Mouse (Mus musculus): ENCODE results near the gene L3mbtl3. TPM values are rescaled to one million over a fixed set of nuclear protein-coding genes. Genes with fewer than 3 reads are reported as not detected.

L3mbtl3 gene
- polyA plus RNA-seq, 1 experiment = 2.3 TPM

DNA sequence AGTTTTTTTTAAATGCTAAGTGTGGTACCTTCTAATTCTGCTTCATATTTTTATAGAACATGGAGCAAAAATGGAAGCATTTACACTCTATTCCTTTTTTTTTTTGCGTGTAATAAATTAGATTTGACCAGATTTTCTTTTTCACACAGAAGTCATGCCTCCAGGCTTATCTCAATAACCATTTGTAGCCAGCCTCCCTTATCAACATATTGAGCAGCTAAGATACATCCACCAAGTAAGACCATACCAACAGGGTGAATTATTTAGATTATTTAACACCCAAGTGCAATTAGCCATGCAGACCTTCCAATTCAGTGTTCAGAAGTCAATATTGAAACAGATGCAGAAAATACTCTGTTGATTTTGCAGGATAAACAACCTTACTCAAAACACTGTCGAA lies 10.8 kb downstream of the L3mbtl3 start:
- H3ac ChIP-seq (ENCODE audit: control insufficient read depth, insufficient read length, low read depth) = no peak overlapping the region
- H3K36me3 ChIP-seq (ENCODE audit: control insufficient read depth, insufficient read depth) = no peaks in the 10 kb centered on the region
- no peaks in the 10 kb centered on the region for H3K79me2 ChIP-seq (ENCODE audit: control insufficient read depth, insufficient read depth)
- no peaks in the 10 kb centered on the region for H3K27me3 ChIP-seq (ENCODE audit: control insufficient read depth, insufficient read depth, insufficient read length)
- H3K4me3 ChIP-seq (ENCODE audit: insufficient read depth, poor library complexity, severe bottlenecking) = no peak overlapping the region
- TF ChIP-seq CEBPB (IDR thresholded peaks at IDR 0.05; ENCODE audit: low read depth) (no peak), MYOD1 (IDR thresholded peaks at IDR 0.05; ENCODE audit: control insufficient read depth, insufficient read length, low read depth) (no peak), CTCF (IDR thresholded peaks at IDR 0.05; ENCODE audit: control insufficient read depth, insufficient read depth, insufficient read length) (no peak), FOSL1 (IDR thresholded peaks at IDR 0.05; ENCODE audit: insufficient read depth, low read length, poor library complexity, severe bottlenecking) (no peak), USF1 (IDR thresholded peaks at IDR 0.05; ENCODE audit: low read depth) (no peak), MAX (IDR thresholded peaks at IDR 0.05) (no peak)
- H3K79me3 ChIP-seq (ENCODE audit: low read depth) = no peaks in the 10 kb centered on the region

DNA sequence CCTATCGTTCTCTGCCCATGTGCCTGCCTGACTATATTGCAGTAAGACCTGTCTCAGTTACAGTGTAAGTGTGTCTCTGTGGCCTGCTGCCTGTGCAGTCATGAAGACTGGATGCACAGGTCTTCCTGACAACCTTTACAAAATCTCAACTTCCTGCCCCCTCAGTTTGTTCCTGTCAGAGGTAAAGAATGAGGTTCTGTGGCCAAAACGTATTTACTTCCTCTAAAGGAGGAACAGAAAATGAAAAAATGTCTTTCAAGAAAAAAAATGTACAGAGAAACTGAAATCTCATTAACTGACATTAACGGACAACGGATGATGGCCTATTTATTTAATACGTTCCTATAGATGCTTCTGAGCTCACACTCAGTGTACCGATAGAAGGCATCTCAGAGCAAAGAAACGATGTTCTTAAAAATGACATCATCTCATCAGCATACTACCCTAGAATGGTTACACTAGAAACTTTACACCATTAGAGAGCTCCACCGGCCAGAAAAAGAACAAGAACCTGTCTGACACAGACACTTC lies 11.4 kb downstream of the L3mbtl3 start:
- Histone ChIP-seq H3K79me2 (ENCODE audit: control insufficient read depth, insufficient read depth) (no peaks in the 10 kb centered on the region), H3K4me3 (ENCODE audit: insufficient read depth, poor library complexity, severe bottlenecking) (no peak overlapping the region), H3K79me3 (ENCODE audit: low read depth) (no peaks in the 10 kb centered on the region), H3ac (ENCODE audit: control insufficient read depth, insufficient read length, low read depth) (no peak overlapping the region), H3K36me3 (ENCODE audit: control insufficient read depth, insufficient read depth) (no peaks in the 10 kb centered on the region), H3K27me3 (ENCODE audit: control insufficient read depth, insufficient read depth, insufficient read length) (no peaks in the 10 kb centered on the region)
- TF ChIP-seq FOSL1 (IDR thresholded peaks at IDR 0.05; ENCODE audit: insufficient read depth, low read length, poor library complexity, severe bottlenecking) = no peak
- no peak for TF ChIP-seq MAX (IDR thresholded peaks at IDR 0.05)
- TF ChIP-seq CEBPB (IDR thresholded peaks at IDR 0.05; ENCODE audit: low read depth) = no peak
- no peak for TF ChIP-seq USF1 (IDR thresholded peaks at IDR 0.05; ENCODE audit: low read depth)
- TF ChIP-seq CTCF (IDR thresholded peaks at IDR 0.05; ENCODE audit: control insufficient read depth, insufficient read depth, insufficient read length) = no peak
- no peak for TF ChIP-seq MYOG (IDR thresholded peaks at IDR 0.05; ENCODE audit: control insufficient read depth, extremely low read depth, insufficient read length)
- no peak for TF ChIP-seq MYOD1 (IDR thresholded peaks at IDR 0.05; ENCODE audit: control insufficient read depth, insufficient read length, low read depth)

DNA sequence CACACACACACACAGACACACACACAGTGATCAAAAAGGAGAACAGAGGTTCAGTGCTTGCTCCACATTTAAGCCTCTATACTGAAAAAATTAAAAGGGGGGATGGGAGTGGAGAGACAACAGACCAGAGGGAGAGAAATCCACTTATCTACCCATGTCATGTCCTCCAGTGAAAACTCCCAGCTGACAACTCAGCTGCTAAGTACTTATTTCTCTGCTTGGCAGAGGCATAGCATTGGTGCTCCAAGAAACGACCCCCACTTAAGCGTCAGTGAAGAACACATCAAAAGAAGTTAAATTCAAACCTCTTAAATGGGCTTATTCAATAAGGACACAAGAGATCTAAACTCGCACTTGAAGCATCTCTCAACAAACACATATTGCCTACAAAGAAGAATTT lies 12.2 kb downstream of the L3mbtl3 start:
- TF ChIP-seq CEBPB (IDR thresholded peaks at IDR 0.05; ENCODE audit: low read depth) (no peak), MYOG (IDR thresholded peaks at IDR 0.05; ENCODE audit: control insufficient read depth, extremely low read depth, insufficient read length) (no peak)
- H3K36me3 ChIP-seq (ENCODE audit: control insufficient read depth, insufficient read depth) = no peaks in the 10 kb centered on the region
- no peaks in the 10 kb centered on the region for H3K79me2 ChIP-seq (ENCODE audit: control insufficient read depth, insufficient read depth)
- no peak overlapping the region for H3K4me3 ChIP-seq (ENCODE audit: insufficient read depth, poor library complexity, severe bottlenecking)
- H3ac ChIP-seq (ENCODE audit: control insufficient read depth, insufficient read length, low read depth) = no peak overlapping the region
- no peaks in the 10 kb centered on the region for H3K27me3 ChIP-seq (ENCODE audit: control insufficient read depth, insufficient read depth, insufficient read length)
- no peaks in the 10 kb centered on the region for H3K79me3 ChIP-seq (ENCODE audit: low read depth)

DNA sequence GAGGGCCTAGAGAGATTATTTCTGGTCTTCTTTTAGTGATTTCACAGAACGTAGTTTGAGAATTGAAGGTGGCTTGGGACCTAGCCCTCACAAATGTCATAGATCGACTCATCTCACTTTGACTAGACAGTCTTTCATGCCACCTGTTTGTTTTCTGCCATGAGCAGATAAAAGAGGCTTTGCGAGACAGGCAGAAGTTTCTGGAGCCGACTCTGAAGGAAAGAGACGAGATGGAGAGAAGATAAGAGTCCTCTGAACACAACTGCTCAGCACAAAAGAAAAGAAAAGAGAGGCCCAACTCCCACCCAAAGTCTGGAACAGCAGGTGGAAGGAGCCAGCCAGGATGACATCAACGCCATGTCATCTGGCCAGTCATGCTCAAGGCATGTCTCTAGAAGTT lies 17.0 kb downstream of the L3mbtl3 start:
- Histone ChIP-seq H3K36me3 (ENCODE audit: control insufficient read depth, insufficient read depth) (no peaks in the 10 kb centered on the region), H3K79me2 (ENCODE audit: control insufficient read depth, insufficient read depth) (no peaks in the 10 kb centered on the region), H3K4me3 (ENCODE audit: insufficient read depth, poor library complexity, severe bottlenecking) (no peak overlapping the region), H3K27me3 (ENCODE audit: control insufficient read depth, insufficient read depth, insufficient read length) (no peaks in the 10 kb centered on the region), H3ac (ENCODE audit: control insufficient read depth, insufficient read length, low read depth) (no peak overlapping the region), H3K79me3 (ENCODE audit: low read depth) (no peaks in the 10 kb centered on the region)
- TF ChIP-seq MAX (IDR thresholded peaks at IDR 0.05) (no peak), CEBPB (IDR thresholded peaks at IDR 0.05; ENCODE audit: low read depth) (no peak), CTCF (IDR thresholded peaks at IDR 0.05; ENCODE audit: control insufficient read depth, insufficient read depth, insufficient read length) (no peak), MYOD1 (IDR thresholded peaks at IDR 0.05; ENCODE audit: control insufficient read depth, insufficient read length, low read depth) (no peak), USF1 (IDR thresholded peaks at IDR 0.05; ENCODE audit: low read depth) (no peak), MYOG (IDR thresholded peaks at IDR 0.05; ENCODE audit: control insufficient read depth, extremely low read depth, insufficient read length) (no peak), FOSL1 (IDR thresholded peaks at IDR 0.05; ENCODE audit: insufficient read depth, low read length, poor library complexity, severe bottlenecking) (no peak)

DNA sequence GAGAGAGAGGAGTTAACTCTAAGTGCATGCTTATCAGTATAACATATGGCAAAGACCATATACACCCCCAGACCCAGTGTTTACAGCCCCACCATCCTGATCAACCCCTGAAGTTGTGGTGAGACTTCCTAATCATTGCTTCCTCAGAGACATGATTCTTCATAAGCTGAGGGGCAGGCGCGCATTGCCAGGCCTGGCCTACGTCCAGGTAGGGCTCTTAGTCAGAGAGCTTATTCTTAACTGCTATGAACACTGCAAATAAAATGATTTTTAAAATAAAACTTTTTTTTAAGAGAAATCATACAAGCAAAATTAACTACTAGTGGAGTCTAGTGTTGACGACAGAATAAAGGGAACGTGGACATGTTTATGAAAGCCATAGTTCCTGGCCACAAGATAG lies 17.5 kb downstream of the L3mbtl3 start:
- H3K79me2 ChIP-seq (ENCODE audit: control insufficient read depth, insufficient read depth) = no peaks in the 10 kb centered on the region
- TF ChIP-seq USF1 (IDR thresholded peaks at IDR 0.05; ENCODE audit: low read depth) (no peak), FOSL1 (IDR thresholded peaks at IDR 0.05; ENCODE audit: insufficient read depth, low read length, poor library complexity, severe bottlenecking) (no peak), CTCF (IDR thresholded peaks at IDR 0.05; ENCODE audit: control insufficient read depth, insufficient read depth, insufficient read length) (no peak), MAX (IDR thresholded peaks at IDR 0.05) (no peak), MYOG (IDR thresholded peaks at IDR 0.05; ENCODE audit: control insufficient read depth, extremely low read depth, insufficient read length) (no peak), CEBPB (IDR thresholded peaks at IDR 0.05; ENCODE audit: low read depth) (no peak), MYOD1 (IDR thresholded peaks at IDR 0.05; ENCODE audit: control insufficient read depth, insufficient read length, low read depth) (no peak)
- H3K36me3 ChIP-seq (ENCODE audit: control insufficient read depth, insufficient read depth) = no peaks in the 10 kb centered on the region
- H3K79me3 ChIP-seq (ENCODE audit: low read depth) = no peaks in the 10 kb centered on the region
- no peaks in the 10 kb centered on the region for H3K27me3 ChIP-seq (ENCODE audit: control insufficient read depth, insufficient read depth, insufficient read length)
- H3K4me3 ChIP-seq (ENCODE audit: insufficient read depth, poor library complexity, severe bottlenecking) = no peak overlapping the region
- no peak overlapping the region for H3ac ChIP-seq (ENCODE audit: control insufficient read depth, insufficient read length, low read depth)

DNA sequence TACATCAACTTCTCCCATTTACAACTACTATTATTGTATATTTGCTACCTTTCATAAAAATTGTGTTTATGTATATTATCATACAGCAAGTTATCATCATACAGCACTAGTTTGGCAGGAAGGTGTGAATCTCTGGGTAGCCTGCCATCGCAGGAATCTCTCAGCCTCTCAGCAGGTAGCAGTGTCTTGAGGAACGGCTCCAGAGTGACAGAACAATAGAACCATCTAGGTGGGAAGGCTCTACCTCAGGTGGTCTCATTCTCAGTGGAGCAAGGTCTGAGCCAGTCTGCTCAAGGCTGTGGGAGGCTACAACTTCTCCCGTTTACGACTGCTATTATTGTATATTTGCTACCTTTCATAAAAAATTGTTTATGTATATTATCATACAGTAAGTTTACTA lies 22.0 kb downstream of the L3mbtl3 start:
- no peak for TF ChIP-seq MAX (IDR thresholded peaks at IDR 0.05)
- no peak for TF ChIP-seq USF1 (IDR thresholded peaks at IDR 0.05; ENCODE audit: low read depth)
- TF ChIP-seq MYOG (IDR thresholded peaks at IDR 0.05; ENCODE audit: control insufficient read depth, extremely low read depth, insufficient read length) = no peak
- no peak for TF ChIP-seq CEBPB (IDR thresholded peaks at IDR 0.05; ENCODE audit: low read depth)
- no peak for TF ChIP-seq FOSL1 (IDR thresholded peaks at IDR 0.05; ENCODE audit: insufficient read depth, low read length, poor library complexity, severe bottlenecking)
- no peak for TF ChIP-seq MYOD1 (IDR thresholded peaks at IDR 0.05; ENCODE audit: control insufficient read depth, insufficient read length, low read depth)
- TF ChIP-seq CTCF (IDR thresholded peaks at IDR 0.05; ENCODE audit: control insufficient read depth, insufficient read depth, insufficient read length) = no peak
- Histone ChIP-seq H3K36me3 (ENCODE audit: control insufficient read depth, insufficient read depth) (no peaks in the 10 kb centered on the region), H3K79me3 (ENCODE audit: low read depth) (no peaks in the 10 kb centered on the region), H3K79me2 (ENCODE audit: control insufficient read depth, insufficient read depth) (no peaks in the 10 kb centered on the region), H3ac (ENCODE audit: control insufficient read depth, insufficient read length, low read depth) (no peak overlapping the region), H3K27me3 (ENCODE audit: control insufficient read depth, insufficient read depth, insufficient read length) (no peaks in the 10 kb centered on the region), H3K4me3 (ENCODE audit: insufficient read depth, poor library complexity, severe bottlenecking) (no peak overlapping the region)

All from C2C12 (cell line).